Mouse (Mus musculus) myocyte (in vitro differentiated cells): ENCODE measurements around the gene Itpk1.

ENCODE experiments used
- CEBPB ChIP-seq: IDR thresholded peaks from 2 replicates; pipeline ENCODE4 v1.6.1; 2011; ENCODE audit warnings: mild to moderate bottlenecking, moderate library complexity; ENCODE audit not compliant: poor library complexity, insufficient read depth, severe bottlenecking
- E2F4 ChIP-seq: IDR thresholded peaks from one replicate; pipeline ENCODE4 v1.6.1; 2011; ENCODE audit warnings: mild to moderate bottlenecking, control low read depth, moderate library complexity; ENCODE audit not compliant: insufficient read depth
- POLR2A ChIP-seq: IDR thresholded peaks from one replicate; pipeline ENCODE4 v1.6.1; 2011; ENCODE audit warnings: low read depth, mild to moderate bottlenecking, control low read depth, moderate library complexity; ENCODE audit not compliant: insufficient read length
- POLR2AphosphoS2 ChIP-seq: IDR thresholded peaks from one replicate; pipeline ENCODE4 v1.6.1; 2011; ENCODE audit warnings: low read depth, control low read depth; ENCODE audit not compliant: insufficient read length
- TCF12 ChIP-seq: IDR thresholded peaks from one replicate; pipeline ENCODE4 v1.6.1; 2011; ENCODE audit warnings: mild to moderate bottlenecking, control low read depth; ENCODE audit not compliant: poor library complexity, insufficient read depth, severe bottlenecking
- USF1 ChIP-seq: IDR thresholded peaks from one replicate; pipeline ENCODE4 v1.6.1; 2011; ENCODE audit warnings: low read depth, mild to moderate bottlenecking, control low read depth, moderate library complexity

DNA sequence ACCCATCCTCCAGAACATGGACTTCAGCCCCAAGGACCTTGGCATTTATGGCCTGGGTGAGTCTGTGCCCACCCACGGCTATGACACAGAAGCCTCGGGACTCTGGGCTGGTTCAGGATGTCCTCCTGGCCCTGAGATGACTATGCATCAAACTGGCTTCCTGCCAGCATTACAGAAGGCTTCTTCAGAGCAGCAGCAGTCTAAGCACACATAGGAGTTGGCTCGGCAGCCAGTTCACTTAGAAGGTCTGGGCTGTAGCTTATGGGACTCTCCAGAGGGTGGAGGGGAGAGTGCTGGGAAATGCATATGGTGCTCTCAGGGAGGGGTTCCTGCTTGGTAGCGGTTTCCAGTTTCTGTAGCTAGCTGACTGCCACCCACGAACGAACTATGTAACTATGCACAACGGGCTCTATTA is 21.0 kb upstream of the Itpk1 start:
- TF ChIP-seq CEBPB = no peak
- no peak for TF ChIP-seq POLR2AphosphoS2
- no peak for TF ChIP-seq E2F4
- TF ChIP-seq POLR2A = no peak
- TF ChIP-seq TCF12 = no peak
- no peak for TF ChIP-seq USF1
